Mouse (Mus musculus): ENCODE results near the gene Dnajb6.

- no peak for TF ChIP-seq CTCF (IDR thresholded peaks at IDR 0.05; ENCODE audit: control insufficient read depth, insufficient read depth, insufficient replicate concordance, low read depth, low read length)
- TF ChIP-seq POLR2A (IDR thresholded peaks at IDR 0.05; ENCODE audit: control insufficient read depth, low read depth, low read length), result no peak
Measured at GRCm38 (mm10) chr5:29862388-29862787, 126.9 kb downstream of the Dnajb6 start.

Measured in testis, adult 2 months (tissue).